Mouse (Mus musculus): Measurements from ENCODE around the gene Baz2b. TPM values are rescaled to one million over a fixed set of nuclear protein-coding genes. Genes with fewer than 3 reads are reported as not detected.
"Not testable (repeated sequence)": the region's sequence is repeated elsewhere in the genome, so short reads cannot be mapped to it uniquely, and the experiment has no call there.

Baz2b gene
- polyA plus RNA-seq, 1 experiment from 2014 or later: 108 TPM

DNA sequence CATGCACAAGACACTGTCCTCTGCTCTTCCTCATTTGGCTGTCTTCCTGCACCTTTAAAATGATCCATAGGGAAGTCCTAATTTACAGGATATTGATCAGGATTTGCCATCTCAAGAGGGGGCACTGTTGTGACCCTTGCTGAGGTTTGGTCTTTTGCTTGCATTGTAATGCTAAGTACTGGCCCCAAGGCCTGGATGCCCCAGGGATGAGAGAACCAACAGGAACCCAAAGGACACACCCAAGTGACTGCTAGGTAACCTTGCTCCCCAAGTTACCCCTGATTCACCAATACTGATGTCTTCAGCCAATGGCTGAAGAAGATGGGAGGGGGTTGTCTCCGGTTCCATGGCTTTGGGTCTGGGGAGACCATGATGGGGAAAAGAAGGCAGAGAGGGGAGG lies 124.8 kb downstream of the Baz2b start:
- Histone ChIP-seq H3K27me3 (ENCODE audit: control insufficient read depth, insufficient read depth, low read length) (no peaks in the 10 kb centered on the region), H3K4me1 (replicated peaks; ENCODE audit: control insufficient read depth, insufficient read depth, low read length) (no peaks in the 10 kb centered on the region), H3K36me3 (ENCODE audit: control insufficient read depth, insufficient read depth, low read length) (no peaks in the 10 kb centered on the region), H3K4me3 (ENCODE audit: low read depth, low read length) (no peak overlapping the region), H3K9me3 (ENCODE audit: control insufficient read depth, low read length) (no peaks in the 10 kb centered on the region), H3K27ac (ENCODE audit: low read depth, low read length) (no peak overlapping the region), H3K9ac (ENCODE audit: low read depth, low read length) (no peak overlapping the region), H3K4me2 (replicated peaks; ENCODE audit: low read depth, low read length) (no peak overlapping the region)
- ATAC-seq (ENCODE audit: low FRiP score) (no peak), DNase-seq (ENCODE audit: low spot score) (no peak)
- WGBS: 96% methylated on average over 1 of the region's 1 CpGs

DNA sequence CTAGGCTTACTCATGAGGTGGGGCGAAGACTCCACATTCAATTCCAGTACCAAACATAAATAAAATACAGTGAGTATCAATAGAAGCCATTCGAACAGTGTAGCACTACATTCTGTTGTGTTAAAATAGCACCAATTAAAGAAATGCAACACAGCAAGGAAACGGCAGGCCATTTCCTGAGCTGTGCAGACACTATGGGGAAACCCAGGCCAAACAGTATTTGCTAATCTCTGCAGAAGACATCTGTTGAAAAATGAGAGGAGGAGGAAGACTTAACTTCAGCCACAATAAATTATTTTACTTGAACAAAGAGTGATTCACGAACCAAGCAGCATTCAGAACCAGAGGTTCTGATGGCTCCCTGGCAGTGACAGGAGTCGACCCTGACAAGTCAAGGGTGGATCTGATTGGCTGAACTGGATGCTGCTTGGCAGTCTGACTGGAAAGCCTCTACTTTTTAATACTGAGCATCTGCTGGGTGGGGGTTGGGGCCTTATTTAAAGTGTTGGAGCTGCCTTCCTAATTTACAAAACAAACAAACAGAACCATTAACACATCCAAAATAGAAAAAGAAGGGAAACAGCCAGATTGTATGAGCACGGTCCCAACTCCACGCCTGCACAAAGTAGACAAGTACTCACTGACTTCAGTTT lies 126.5 kb downstream of the Baz2b start:
- DNase-seq (ENCODE audit: low spot score): no peak
- H3K27me3 ChIP-seq (ENCODE audit: control insufficient read depth, insufficient read depth, low read length): no peaks in the 10 kb centered on the region
- H3K36me3 ChIP-seq (ENCODE audit: control insufficient read depth, insufficient read depth, low read length): no peaks in the 10 kb centered on the region
- H3K27ac ChIP-seq (ENCODE audit: low read depth, low read length): no peak overlapping the region
- no peaks in the 10 kb centered on the region for H3K4me1 ChIP-seq (replicated peaks; ENCODE audit: control insufficient read depth, insufficient read depth, low read length)
- WGBS: 67% methylated on average over 7 of the region's 7 CpGs
- ATAC-seq (ENCODE audit: low FRiP score): no peak
- no peak overlapping the region for H3K9ac ChIP-seq (ENCODE audit: low read depth, low read length)
- no peak overlapping the region for H3K4me2 ChIP-seq (replicated peaks; ENCODE audit: low read depth, low read length)
- no peak overlapping the region for H3K4me3 ChIP-seq (ENCODE audit: low read depth, low read length)
- H3K9me3 ChIP-seq (ENCODE audit: control insufficient read depth, low read length): no peaks in the 10 kb centered on the region

DNA sequence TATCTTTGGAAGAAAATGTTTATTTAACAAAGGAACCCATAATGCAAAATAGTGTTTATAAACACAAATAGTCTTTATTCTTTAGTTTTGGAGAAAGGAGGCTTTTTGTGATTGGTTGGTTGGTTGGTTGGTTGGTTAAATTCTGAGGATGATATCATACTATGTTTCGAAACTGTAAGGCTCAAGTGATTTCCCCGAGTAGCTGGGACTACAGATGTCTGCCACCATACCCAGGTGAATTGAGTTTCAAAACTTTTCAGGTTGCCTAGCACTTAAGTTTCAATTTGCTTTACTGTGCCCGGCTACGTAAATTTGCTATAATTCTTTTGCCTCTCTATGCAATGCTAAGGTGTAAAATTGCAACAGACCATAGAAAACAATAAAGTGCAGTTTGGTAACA lies 127.4 kb downstream of the Baz2b start:
- H3K36me3 ChIP-seq (ENCODE audit: control insufficient read depth, insufficient read depth, low read length): no peaks in the 10 kb centered on the region
- no peaks in the 10 kb centered on the region for H3K9me3 ChIP-seq (ENCODE audit: control insufficient read depth, low read length)
- ATAC-seq (ENCODE audit: low FRiP score): no peak
- no peak overlapping the region for H3K9ac ChIP-seq (ENCODE audit: low read depth, low read length)
- H3K4me1 ChIP-seq (replicated peaks; ENCODE audit: control insufficient read depth, insufficient read depth, low read length): no peaks in the 10 kb centered on the region
- 92% methylated on average over 4 of the region's 4 CpGs for WGBS
- H3K4me3 ChIP-seq (ENCODE audit: low read depth, low read length): no peak overlapping the region
- no peaks in the 10 kb centered on the region for H3K27me3 ChIP-seq (ENCODE audit: control insufficient read depth, insufficient read depth, low read length)
- H3K27ac ChIP-seq (ENCODE audit: low read depth, low read length): no peak overlapping the region
- H3K4me2 ChIP-seq (replicated peaks; ENCODE audit: low read depth, low read length): no peak overlapping the region
- DNase-seq (ENCODE audit: low spot score): no peak

DNA sequence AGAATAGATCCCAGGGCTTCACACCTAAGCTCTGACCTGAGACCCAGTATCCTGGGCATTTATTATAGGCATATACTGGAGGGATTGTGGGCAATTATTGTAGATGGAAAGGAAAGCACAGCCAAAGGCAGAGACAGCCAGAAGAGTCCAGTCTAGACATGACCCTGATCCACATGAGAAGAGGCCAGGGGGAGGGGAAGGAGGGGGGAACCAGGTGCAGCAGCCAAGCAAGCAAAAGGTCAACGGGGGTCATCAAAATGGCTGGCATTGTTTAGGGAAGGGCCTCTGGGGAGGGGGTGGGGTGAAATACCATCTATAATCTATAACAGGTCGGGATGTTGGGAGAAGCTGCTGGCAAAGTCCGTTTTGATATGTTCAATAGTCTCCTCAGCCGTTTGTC lies 128.8 kb downstream of the Baz2b start:
- Histone ChIP-seq H3K36me3 (ENCODE audit: control insufficient read depth, insufficient read depth, low read length) (no peaks in the 10 kb centered on the region), H3K27me3 (ENCODE audit: control insufficient read depth, insufficient read depth, low read length) (no peaks in the 10 kb centered on the region), H3K9ac (ENCODE audit: low read depth, low read length) (no peak overlapping the region), H3K9me3 (ENCODE audit: control insufficient read depth, low read length) (no peaks in the 10 kb centered on the region), H3K4me2 (replicated peaks; ENCODE audit: low read depth, low read length) (no peak overlapping the region), H3K4me3 (ENCODE audit: low read depth, low read length) (no peak overlapping the region), H3K4me1 (replicated peaks; ENCODE audit: control insufficient read depth, insufficient read depth, low read length) (no peaks in the 10 kb centered on the region; the same call in 1 of the 2 replicates), H3K27ac (ENCODE audit: low read depth, low read length) (no peak overlapping the region)
- DNase-seq (ENCODE audit: low spot score) (peak; percentile 39), ATAC-seq (ENCODE audit: low FRiP score) (0 out of 2 replicates have a peak, but pooled peaks have one; percentile 33)
- WGBS: 55% methylated on average over 4 of the region's 4 CpGs

DNA sequence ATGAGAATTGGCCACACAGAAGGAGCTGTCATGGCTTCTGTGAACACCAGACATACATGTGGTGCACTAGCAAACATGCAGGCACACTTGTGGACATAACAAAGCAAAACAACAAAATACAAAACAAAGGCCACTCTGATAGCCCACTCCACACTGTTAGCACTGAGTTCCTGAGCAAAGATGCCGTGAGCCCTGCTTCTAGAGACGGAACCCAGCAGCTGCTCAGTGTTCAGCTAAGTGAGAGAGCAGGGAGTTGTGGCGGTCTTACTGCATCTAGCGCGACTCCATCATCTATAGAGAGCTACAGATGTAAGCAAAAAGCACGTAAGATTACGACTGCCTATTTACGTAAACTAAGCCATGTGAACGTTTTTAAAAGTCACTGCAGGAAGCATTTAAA lies 132.0 kb downstream of the Baz2b start:
- ATAC-seq (ENCODE audit: low FRiP score) (no peak), DNase-seq (ENCODE audit: low spot score) (no peak)
- 73% methylated on average over 9 of the region's 9 CpGs for WGBS
- no peak overlapping the region for H3K9ac ChIP-seq (ENCODE audit: low read depth, low read length)
- H3K4me2 ChIP-seq (replicated peaks; ENCODE audit: low read depth, low read length): no peak overlapping the region
- no peak overlapping the region for H3K4me3 ChIP-seq (ENCODE audit: low read depth, low read length)
- H3K36me3 ChIP-seq (ENCODE audit: control insufficient read depth, insufficient read depth, low read length): no peaks in the 10 kb centered on the region
- no peaks in the 10 kb centered on the region for H3K9me3 ChIP-seq (ENCODE audit: control insufficient read depth, low read length)
- H3K4me1 ChIP-seq (replicated peaks; ENCODE audit: control insufficient read depth, insufficient read depth, low read length): no peaks in the 10 kb centered on the region; the same call in 1 of the 2 replicates
- no peaks in the 10 kb centered on the region for H3K27me3 ChIP-seq (ENCODE audit: control insufficient read depth, insufficient read depth, low read length)
- no peak overlapping the region for H3K27ac ChIP-seq (ENCODE audit: low read depth, low read length)

DNA sequence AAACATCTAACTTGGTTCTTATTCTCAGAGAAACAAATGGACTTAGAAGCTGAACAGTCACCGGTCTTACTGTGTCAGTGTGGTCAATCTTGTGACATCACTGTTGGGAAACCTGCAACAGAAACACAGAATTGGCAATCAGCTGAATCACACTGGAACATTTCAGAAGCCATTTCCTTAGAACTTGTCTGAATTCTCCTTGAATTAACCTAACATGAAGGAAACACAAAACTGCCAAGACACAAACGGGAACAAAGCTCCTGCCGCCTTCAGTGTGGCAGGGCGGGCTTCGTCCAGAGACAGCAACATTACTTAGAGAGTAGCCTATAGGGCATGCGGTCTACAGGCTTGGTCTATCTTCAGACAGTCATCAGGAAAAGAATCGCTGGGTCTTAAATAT lies 132.8 kb downstream of the Baz2b start:
- no peak for DNase-seq (ENCODE audit: low spot score)

DNA sequence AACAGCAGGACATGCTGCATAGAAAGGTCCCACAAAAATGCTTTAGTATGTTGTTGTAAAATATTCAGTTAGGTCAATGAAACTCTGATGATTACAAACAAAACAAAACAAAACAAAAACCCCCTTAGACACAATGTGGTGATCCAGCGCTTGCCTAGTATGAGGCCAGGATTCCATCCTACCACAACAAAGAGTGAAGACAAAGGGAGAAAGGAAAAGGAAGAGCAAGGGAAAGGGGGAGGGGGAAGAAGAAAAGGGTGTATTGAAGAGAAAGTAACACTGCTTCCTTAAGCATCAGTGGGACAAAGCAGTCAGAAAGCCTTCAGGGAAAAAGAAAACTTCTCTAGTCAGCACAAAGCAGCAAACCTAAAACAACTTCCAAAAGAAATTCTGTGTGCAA lies 133.6 kb downstream of the Baz2b start:
- H3K9ac ChIP-seq (ENCODE audit: low read depth, low read length): no peak overlapping the region
- H3K27me3 ChIP-seq (ENCODE audit: control insufficient read depth, insufficient read depth, low read length): no peaks in the 10 kb centered on the region
- no peaks in the 10 kb centered on the region for H3K36me3 ChIP-seq (ENCODE audit: control insufficient read depth, insufficient read depth, low read length)
- no peaks in the 10 kb centered on the region for H3K9me3 ChIP-seq (ENCODE audit: control insufficient read depth, low read length)
- 23% methylated on average over 1 of the region's 1 CpGs for WGBS
- H3K4me3 ChIP-seq (ENCODE audit: low read depth, low read length): no peak overlapping the region
- no peak overlapping the region for H3K4me2 ChIP-seq (replicated peaks; ENCODE audit: low read depth, low read length)
- H3K27ac ChIP-seq (ENCODE audit: low read depth, low read length): no peak overlapping the region
- DNase-seq (ENCODE audit: low spot score) (peak; percentile 40), ATAC-seq (ENCODE audit: low FRiP score) (0 out of 2 replicates have a peak, but pooled peaks have one; percentile 47)
- no peaks in the 10 kb centered on the region; the same call in 1 of the 2 replicates for H3K4me1 ChIP-seq (replicated peaks; ENCODE audit: control insufficient read depth, insufficient read depth, low read length)

More for the DNA sequence above, 132.8 kb downstream of the Baz2b start:
- H3K4me3 ChIP-seq (ENCODE audit: low read depth, low read length): no peak overlapping the region
- H3K4me1 ChIP-seq (replicated peaks; ENCODE audit: control insufficient read depth, insufficient read depth, low read length): no peaks in the 10 kb centered on the region; the same call in 1 of the 2 replicates
- no peaks in the 10 kb centered on the region for H3K9me3 ChIP-seq (ENCODE audit: control insufficient read depth, low read length)
- no peak overlapping the region for H3K27ac ChIP-seq (ENCODE audit: low read depth, low read length)
- H3K36me3 ChIP-seq (ENCODE audit: control insufficient read depth, insufficient read depth, low read length): no peaks in the 10 kb centered on the region
- 43% methylated on average over 7 of the region's 7 CpGs for WGBS
- H3K4me2 ChIP-seq (replicated peaks; ENCODE audit: low read depth, low read length): no peak overlapping the region
- no peaks in the 10 kb centered on the region for H3K27me3 ChIP-seq (ENCODE audit: control insufficient read depth, insufficient read depth, low read length)
- H3K9ac ChIP-seq (ENCODE audit: low read depth, low read length): no peak overlapping the region
- ATAC-seq (ENCODE audit: low FRiP score): no peak

DNA sequence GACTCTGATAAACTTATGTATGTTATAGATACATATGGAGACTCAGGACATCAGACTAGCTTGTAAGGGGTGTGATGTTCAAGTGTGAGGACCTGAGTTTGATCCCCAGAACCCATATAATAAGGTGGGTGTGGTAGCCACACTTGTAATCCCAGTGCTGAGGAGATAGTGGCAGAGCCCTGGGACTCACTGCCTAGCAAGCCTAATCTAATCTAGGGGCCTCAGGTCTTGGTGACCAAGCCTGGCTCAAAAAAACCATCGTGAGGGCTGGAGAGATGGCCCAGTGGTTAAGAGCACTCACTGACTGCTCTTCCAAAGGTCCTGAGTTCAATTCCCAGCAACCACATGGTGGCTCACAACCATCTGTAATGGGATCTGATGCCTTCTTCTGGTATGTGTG lies 135.8 kb downstream of the Baz2b start:
- H3K36me3 ChIP-seq (ENCODE audit: control insufficient read depth, insufficient read depth, low read length); H3K4me3 ChIP-seq (ENCODE audit: low read depth, low read length): not testable (repeated sequence)
- 96% methylated on average over 1 of the region's 1 CpGs for WGBS

DNA sequence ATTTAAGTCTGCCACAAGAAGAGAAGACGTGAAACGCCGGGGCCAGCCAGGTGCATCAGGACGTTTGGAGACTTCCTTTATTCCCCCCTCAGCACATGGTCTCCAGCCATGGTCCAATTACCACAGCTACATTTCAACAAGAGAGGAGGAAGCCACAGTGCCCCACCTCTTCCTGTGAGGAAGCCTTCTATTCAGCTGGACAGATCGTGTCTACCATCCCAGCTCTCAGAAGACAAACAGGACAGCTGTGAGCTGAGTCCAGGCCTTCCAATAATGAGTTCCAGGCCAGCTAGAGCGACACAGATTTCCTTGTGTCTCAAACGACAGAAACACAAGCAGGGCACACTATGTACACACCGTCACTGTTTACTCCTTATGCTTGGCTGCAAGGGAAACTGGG lies 137.8 kb downstream of the Baz2b start:
- Histone ChIP-seq H3K4me3 (ENCODE audit: low read depth, low read length) (no peak overlapping the region), H3K4me1 (replicated peaks; ENCODE audit: control insufficient read depth, insufficient read depth, low read length) (no peaks in the 10 kb centered on the region; the same call in 1 of the 2 replicates), H3K9ac (ENCODE audit: low read depth, low read length) (no peak overlapping the region), H3K9me3 (ENCODE audit: control insufficient read depth, low read length) (no peaks in the 10 kb centered on the region), H3K27ac (ENCODE audit: low read depth, low read length) (no peak overlapping the region), H3K36me3 (ENCODE audit: control insufficient read depth, insufficient read depth, low read length) (no peaks in the 10 kb centered on the region), H3K4me2 (replicated peaks; ENCODE audit: low read depth, low read length) (no peak overlapping the region), H3K27me3 (ENCODE audit: control insufficient read depth, insufficient read depth, low read length) (no peaks in the 10 kb centered on the region)
- WGBS: 58% methylated on average over 8 of the region's 8 CpGs
- DNase-seq (ENCODE audit: low spot score) (no peak), ATAC-seq (ENCODE audit: low FRiP score) (no peak)

More for the DNA sequence above, 135.8 kb downstream of the Baz2b start:
- H3K27me3 ChIP-seq (ENCODE audit: control insufficient read depth, insufficient read depth, low read length); H3K27ac ChIP-seq (ENCODE audit: low read depth, low read length); H3K9ac ChIP-seq (ENCODE audit: low read depth, low read length); ATAC-seq (ENCODE audit: low FRiP score); H3K4me2 ChIP-seq (replicated peaks; ENCODE audit: low read depth, low read length); H3K4me1 ChIP-seq (replicated peaks; ENCODE audit: control insufficient read depth, insufficient read depth, low read length); DNase-seq (ENCODE audit: low spot score); H3K9me3 ChIP-seq (ENCODE audit: control insufficient read depth, low read length): not testable (repeated sequence)
